Mouse (Mus musculus): Measurements from ENCODE around the gene Dgkz. TPM values are rescaled to one million over a fixed set of nuclear protein-coding genes. Genes with fewer than 3 reads are reported as not detected.

The Dgkz gene
- polyA plus RNA-seq, 1 experiment from 2014 or later, result 32.2 TPM

GRCm38 (mm10) chr2:91929455-91929854, 46.2 kb downstream of the Dgkz start:
- Histone ChIP-seq H3K4me3 (peak overlapping the region; percentile 51), H3K36me3 (replicated peaks) (no peaks in the 10 kb centered on the region), H3K4me2 (peak overlapping the region; percentile 82), H3K9ac (no peak overlapping the region), H3K9me3 (no peaks in the 10 kb centered on the region), H3K27ac (no peak overlapping the region), H3K4me1 (peaks cover 32% of the 10 kb centered on the region), H3K27me3 (replicated peaks) (peaks cover 14% of the 10 kb centered on the region)
- 36% methylated on average over 3 of the region's 3 CpGs for WGBS
- ATAC-seq (replicated peaks), result no peak

- no peak for ATAC-seq (replicated peaks)
- Histone ChIP-seq H3K9ac (no peak overlapping the region), H3K27me3 (replicated peaks) (peaks cover 19% of the 10 kb centered on the region), H3K4me2 (no peak overlapping the region), H3K9me3 (no peaks in the 10 kb centered on the region), H3K36me3 (replicated peaks) (no peaks in the 10 kb centered on the region), H3K4me1 (peaks cover 35% of the 10 kb centered on the region), H3K4me3 (no peak overlapping the region), H3K27ac (no peak overlapping the region)
- 79% methylated on average over 23 of the region's 23 CpGs for WGBS
These were observed 46.9 kb downstream of the Dgkz start for GRCm38 (mm10) chr2:91928534-91929350.

- 47% methylated on average over 34 of the region's 34 CpGs for WGBS
- Histone ChIP-seq H3K4me2 (no peak overlapping the region), H3K27me3 (replicated peaks) (peaks cover 27% of the 10 kb centered on the region), H3K9me3 (no peaks in the 10 kb centered on the region), H3K4me1 (peaks cover 41% of the 10 kb centered on the region), H3K27ac (no peak overlapping the region), H3K4me3 (no peak overlapping the region), H3K9ac (no peak overlapping the region), H3K36me3 (replicated peaks) (no peaks in the 10 kb centered on the region)
- no peak for ATAC-seq (replicated peaks)
These were observed 47.7 kb downstream of the Dgkz start for GRCm38 (mm10) chr2:91927826-91928533.

GRCm38 (mm10) chr2:91926949-91927348, 48.7 kb downstream of the Dgkz start, which contains the start of gene Chrm4:
Gene Chrm4, plus strand, starts transcription at chr2:91927249.
- Histone ChIP-seq H3K4me3 (no peak within 1 kb of the TSS), H3K4me2 (no peak within 1 kb of the TSS), H3K27me3 (replicated peaks) (peaks cover 36% of the 10 kb centered on the region), H3K36me3 (replicated peaks) (no peaks in the 10 kb centered on the region), H3K9ac (no peak within 1 kb of the TSS), H3K27ac (no peak within 1 kb of the TSS), H3K4me1 (peaks cover 38% of the 10 kb centered on the region), H3K9me3 (no peaks in the 10 kb centered on the region)
- no peak for ATAC-seq (replicated peaks)
- 98% methylated on average over 3 of the region's 3 CpGs for WGBS

- no peak overlapping the region for H3K4me3 ChIP-seq
- H3K27ac ChIP-seq, result no peak overlapping the region
- peaks cover 33% of the 10 kb centered on the region for H3K4me1 ChIP-seq
- no peaks in the 10 kb centered on the region for H3K36me3 ChIP-seq (replicated peaks)
- WGBS, result 91% methylated on average over 15 of the region's 15 CpGs
- no peak overlapping the region for H3K9ac ChIP-seq
- H3K9me3 ChIP-seq, result no peaks in the 10 kb centered on the region
- no peak overlapping the region for H3K4me2 ChIP-seq
- no peak for ATAC-seq (replicated peaks)
- H3K27me3 ChIP-seq (replicated peaks), result peaks cover 52% of the 10 kb centered on the region
These were observed 50.2 kb downstream of the Dgkz start for GRCm38 (mm10) chr2:91925442-91925841.

GRCm38 (mm10) chr2:91924726-91925125, 50.9 kb downstream of the Dgkz start:
- Histone ChIP-seq H3K27me3 (replicated peaks) (peaks cover 56% of the 10 kb centered on the region), H3K27ac (no peak overlapping the region), H3K4me3 (no peak overlapping the region), H3K36me3 (replicated peaks) (0 out of 2 replicates have a peak, but pooled peaks cover under 1% of the 10 kb centered on the region), H3K9ac (no peak overlapping the region), H3K4me2 (no peak overlapping the region), H3K4me1 (peaks cover 28% of the 10 kb centered on the region), H3K9me3 (no peaks in the 10 kb centered on the region)
- WGBS, result 50% methylated on average over 1 of the region's 1 CpGs
- no peak for ATAC-seq (replicated peaks)

GRCm38 (mm10) chr2:91923415-91924337, 52.0 kb downstream of the Dgkz start:
- Histone ChIP-seq H3K4me1 (peaks cover 27% of the 10 kb centered on the region), H3K9me3 (no peaks in the 10 kb centered on the region), H3K4me3 (peak overlapping the region; percentile 24), H3K27ac (no peak overlapping the region), H3K36me3 (replicated peaks) (peaks cover 8% of the 10 kb centered on the region; the same call in 1 of the 2 replicates), H3K27me3 (replicated peaks) (peaks cover 56% of the 10 kb centered on the region), H3K9ac (no peak overlapping the region), H3K4me2 (peak overlapping the region; percentile 95)
- ATAC-seq (replicated peaks), result no peak
- WGBS, result 2% methylated on average over 54 of the region's 54 CpGs

GRCm38 (mm10) chr2:91922586-91923414, 52.9 kb downstream of the Dgkz start:
- 0 out of 2 replicates have a peak, but pooled peaks have one; percentile 3 for ATAC-seq (replicated peaks)
- Histone ChIP-seq H3K27ac (no peak overlapping the region), H3K9ac (no peak overlapping the region), H3K4me2 (peak overlapping the region; percentile 95), H3K36me3 (replicated peaks) (peaks cover 15% of the 10 kb centered on the region), H3K27me3 (replicated peaks) (peaks cover 56% of the 10 kb centered on the region), H3K4me1 (peaks cover 27% of the 10 kb centered on the region), H3K4me3 (peak overlapping the region; percentile 73), H3K9me3 (no peaks in the 10 kb centered on the region)
- 2% methylated on average over 37 of the region's 37 CpGs for WGBS

GRCm38 (mm10) chr2:91921790-91922570, 53.7 kb downstream of the Dgkz start:
- H3K4me1 ChIP-seq, result peaks cover 27% of the 10 kb centered on the region
- no peaks in the 10 kb centered on the region for H3K9me3 ChIP-seq
- H3K9ac ChIP-seq, result peak overlapping the region; percentile 52
- peaks cover 56% of the 10 kb centered on the region for H3K27me3 ChIP-seq (replicated peaks)
- peak overlapping the region; percentile 95 for H3K4me2 ChIP-seq
- peaks cover 20% of the 10 kb centered on the region for H3K36me3 ChIP-seq (replicated peaks)
- peak overlapping the region; percentile 73 for H3K4me3 ChIP-seq
- ATAC-seq (replicated peaks), result peak; percentile 69
- H3K27ac ChIP-seq, result no peak overlapping the region
- WGBS, result under 1% methylated on average over 64 of the region's 64 CpGs

- ATAC-seq (replicated peaks), result peak; percentile 27
- Histone ChIP-seq H3K9me3 (no peaks in the 10 kb centered on the region), H3K27ac (no peak overlapping the region), H3K9ac (peak overlapping the region; percentile 52), H3K4me1 (peaks cover 27% of the 10 kb centered on the region), H3K27me3 (replicated peaks) (peaks cover 56% of the 10 kb centered on the region), H3K4me3 (peak overlapping the region; percentile 73), H3K4me2 (peak overlapping the region; percentile 95), H3K36me3 (replicated peaks) (peaks cover 25% of the 10 kb centered on the region)
- WGBS, result 6% methylated on average over 31 of the region's 31 CpGs
These were observed 54.4 kb downstream of the Dgkz start for GRCm38 (mm10) chr2:91921181-91921789.
